Mouse (Mus musculus): ENCODE data around the gene Apoe. TPM values are rescaled to one million over a fixed set of nuclear protein-coding genes. Genes with fewer than 3 reads are reported as not detected.
A peak's percentile ranks its signal among the peaks of the same experiment; 100 is the strongest.

The Apoe gene
- polyA plus RNA-seq, 1 experiment from 2014 or later = 20,006 TPM

DNA sequence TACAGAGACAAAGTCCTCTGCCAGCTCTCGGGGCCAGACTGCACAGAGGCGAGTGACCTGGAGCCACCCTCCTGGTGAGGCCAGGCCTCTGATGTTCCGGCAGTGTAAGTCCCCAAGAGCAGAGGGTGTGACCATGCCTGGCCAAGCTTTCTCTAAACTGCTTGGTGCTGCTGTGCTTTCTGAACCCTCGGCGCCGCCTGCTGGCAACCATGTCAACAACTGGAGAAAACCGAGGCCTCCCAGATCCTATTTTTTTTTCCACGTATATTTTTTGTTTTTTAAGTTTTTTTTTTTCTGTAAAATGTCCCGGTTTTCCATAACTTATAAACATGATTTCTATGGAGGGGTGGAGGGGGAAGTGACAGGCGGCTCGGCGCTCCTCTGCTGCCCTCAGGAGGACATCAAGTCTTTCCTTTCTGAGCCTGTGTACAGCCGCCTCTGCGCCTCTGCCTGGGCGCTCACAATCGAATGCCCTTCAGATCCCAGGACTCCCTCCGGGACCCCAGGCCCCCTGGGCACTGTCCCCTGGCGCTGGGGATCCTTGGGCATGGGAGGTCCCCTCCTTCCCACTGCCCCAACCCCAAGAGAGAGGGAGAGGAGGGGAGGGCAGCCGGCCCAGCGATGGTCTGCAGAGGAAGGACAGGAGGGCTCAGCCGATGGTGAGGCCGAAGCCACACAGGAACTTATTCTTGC, 2.2 kb upstream of the Apoe start:
- DNase-seq = peak; percentile 83
- Histone ChIP-seq H3K27me3 (ENCODE audit: insufficient read depth, low read length) (no peaks in the 10 kb centered on the region), H3K4me1 (ENCODE audit: insufficient read depth) (peaks cover 42% of the 10 kb centered on the region), H3K4me2 (ENCODE audit: low read depth, low read length) (peak overlapping the region; percentile 45), H3K9me3 (ENCODE audit: low read length) (no peaks in the 10 kb centered on the region), H3K27ac (ENCODE audit: low read depth) (peak overlapping the region; percentile 98), H3K36me3 (replicated peaks; ENCODE audit: insufficient read depth, low read length) (peaks cover 16% of the 10 kb centered on the region), H3K9ac (replicated peaks) (peak overlapping the region; percentile 47), H3K4me3 (ENCODE audit: low read depth, low read length) (no peak overlapping the region)
- 20% methylated on average over 22 of the region's 22 CpGs for WGBS (ENCODE audit: insufficient replicate concordance)
- ATAC-seq = peak; percentile 87
- TF ChIP-seq CTCF (IDR thresholded peaks at IDR 0.05; ENCODE audit: low read depth) (peak; percentile 82), EP300 (IDR thresholded peaks at IDR 0.05; ENCODE audit: low read depth) (peak; percentile 79)

DNA sequence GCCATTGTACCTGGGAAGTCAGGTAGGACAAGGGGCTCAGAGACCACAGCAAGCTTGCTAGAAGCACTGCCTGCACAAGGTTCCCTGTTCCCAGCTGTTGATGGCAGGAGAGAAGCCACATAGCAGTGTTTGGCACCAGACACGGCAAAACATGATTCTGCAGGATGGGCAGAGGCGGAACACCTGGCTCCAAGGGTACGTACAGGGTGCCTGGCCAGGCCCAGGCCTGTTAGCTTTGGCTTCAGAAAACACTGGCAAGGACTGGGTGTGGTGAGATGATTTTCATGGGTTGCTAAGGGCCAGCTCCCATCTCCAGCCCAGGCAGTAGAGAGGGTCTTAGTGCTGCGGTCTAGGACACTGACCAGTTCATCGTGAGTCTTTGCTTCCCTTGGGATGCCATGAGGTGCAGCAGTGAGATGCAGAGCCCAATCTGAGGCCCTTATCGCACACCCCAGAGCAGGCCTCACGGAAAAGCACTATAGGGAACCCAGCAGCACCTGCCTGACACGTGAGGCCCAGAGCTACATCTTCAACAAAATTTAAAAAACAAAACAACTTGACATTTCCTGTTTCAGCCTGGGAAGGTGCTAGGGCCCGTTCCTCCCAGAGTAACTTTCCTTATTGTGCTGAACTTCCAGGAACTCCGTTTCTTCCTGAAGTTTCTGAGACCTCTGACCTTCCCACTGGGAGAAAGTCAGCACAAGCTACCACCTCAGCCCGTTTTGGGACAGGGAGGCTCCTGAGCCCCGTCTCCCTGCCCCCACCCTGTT, 1.5 kb upstream of the Apoe start:
- Histone ChIP-seq H3K4me2 (ENCODE audit: low read depth, low read length) (peak overlapping the region; percentile 45), H3K4me3 (ENCODE audit: low read depth, low read length) (no peak overlapping the region), H3K4me1 (ENCODE audit: insufficient read depth) (peaks cover 49% of the 10 kb centered on the region), H3K36me3 (replicated peaks; ENCODE audit: insufficient read depth, low read length) (peaks cover 15% of the 10 kb centered on the region), H3K27me3 (ENCODE audit: insufficient read depth, low read length) (no peaks in the 10 kb centered on the region), H3K27ac (ENCODE audit: low read depth) (peak overlapping the region; percentile 98), H3K9ac (replicated peaks) (peak overlapping the region; percentile 31), H3K9me3 (ENCODE audit: low read length) (no peaks in the 10 kb centered on the region)
- no peak for TF ChIP-seq CTCF (IDR thresholded peaks at IDR 0.05; ENCODE audit: low read depth)
- no peak for TF ChIP-seq EP300 (IDR thresholded peaks at IDR 0.05; ENCODE audit: low read depth)
- WGBS (ENCODE audit: insufficient replicate concordance) = 37% methylated on average over 12 of the region's 12 CpGs
- DNase-seq (no peak), ATAC-seq (no peak)

- Histone ChIP-seq H3K9me3 (ENCODE audit: low read length) (no peaks in the 10 kb centered on the region), H3K27ac (ENCODE audit: low read depth) (peak overlapping the region; percentile 98), H3K4me3 (ENCODE audit: low read depth, low read length) (no peak overlapping the region), H3K4me2 (ENCODE audit: low read depth, low read length) (peak overlapping the region; percentile 68), H3K36me3 (replicated peaks; ENCODE audit: insufficient read depth, low read length) (peaks cover 15% of the 10 kb centered on the region), H3K4me1 (ENCODE audit: insufficient read depth) (peaks cover 56% of the 10 kb centered on the region), H3K9ac (replicated peaks) (peak overlapping the region; percentile 83), H3K27me3 (ENCODE audit: insufficient read depth, low read length) (no peaks in the 10 kb centered on the region)
- 47% methylated on average over 4 of the region's 4 CpGs for WGBS (ENCODE audit: insufficient replicate concordance)
- DNase-seq (no peak), ATAC-seq (no peak)
- TF ChIP-seq CTCF (IDR thresholded peaks at IDR 0.05; ENCODE audit: low read depth) (no peak), EP300 (IDR thresholded peaks at IDR 0.05; ENCODE audit: low read depth) (no peak)
Measured at GRCm38 (mm10) chr7:19699827-19700148, 800 bp upstream of the Apoe start.

- H3K27ac ChIP-seq (ENCODE audit: low read depth) = peak overlapping the region; percentile 98
Measured at GRCm38 (mm10) chr7:19697949-19698906, 760 bp downstream of the Apoe start.

GRCm38 (mm10) chr7:19696336-19696873, 2.6 kb downstream of the Apoe start:
- Histone ChIP-seq H3K27ac (ENCODE audit: low read depth) (peak overlapping the region; percentile 98), H3K36me3 (replicated peaks; ENCODE audit: insufficient read depth, low read length) (peaks cover 11% of the 10 kb centered on the region), H3K9ac (replicated peaks) (peak overlapping the region; percentile 83), H3K4me2 (ENCODE audit: low read depth, low read length) (peak overlapping the region; percentile 68), H3K4me1 (ENCODE audit: insufficient read depth) (peaks cover 65% of the 10 kb centered on the region), H3K9me3 (ENCODE audit: low read length) (no peaks in the 10 kb centered on the region), H3K4me3 (ENCODE audit: low read depth, low read length) (peak overlapping the region; percentile 49), H3K27me3 (ENCODE audit: insufficient read depth, low read length) (no peaks in the 10 kb centered on the region)
- DNase-seq = peak; percentile 35
- WGBS (ENCODE audit: insufficient replicate concordance) = 79% methylated on average over 34 of the region's 34 CpGs
- TF ChIP-seq EP300 (IDR thresholded peaks at IDR 0.05; ENCODE audit: low read depth) (no peak), CTCF (IDR thresholded peaks at IDR 0.05; ENCODE audit: low read depth) (peak; percentile 12; the same call in 1 of the 2 replicates)
- no peak for ATAC-seq

More at GRCm38 (mm10) chr7:19697949-19698906, 760 bp downstream of the Apoe start:
- H3K4me3 ChIP-seq (ENCODE audit: low read depth, low read length) = peak overlapping the region; percentile 49
- H3K9me3 ChIP-seq (ENCODE audit: low read length) = no peaks in the 10 kb centered on the region
- ATAC-seq = no peak
- no peaks in the 10 kb centered on the region for H3K27me3 ChIP-seq (ENCODE audit: insufficient read depth, low read length)
- peaks cover 15% of the 10 kb centered on the region for H3K36me3 ChIP-seq (replicated peaks; ENCODE audit: insufficient read depth, low read length)
- peaks cover 71% of the 10 kb centered on the region for H3K4me1 ChIP-seq (ENCODE audit: insufficient read depth)
- 3% methylated on average over 28 of the region's 28 CpGs for WGBS (ENCODE audit: insufficient replicate concordance)
- H3K4me2 ChIP-seq (ENCODE audit: low read depth, low read length) = peak overlapping the region; percentile 68
- peak; percentile 63 for DNase-seq
- peak overlapping the region; percentile 83 for H3K9ac ChIP-seq (replicated peaks)
- TF ChIP-seq CTCF (IDR thresholded peaks at IDR 0.05; ENCODE audit: low read depth) = peak; percentile 56
- no peak for TF ChIP-seq EP300 (IDR thresholded peaks at IDR 0.05; ENCODE audit: low read depth)

All from liver, postnatal 0 days (tissue).